Mouse (Mus musculus): ENCODE measurements around the gene Calhm6. TPM values are rescaled to one million over a fixed set of nuclear protein-coding genes. Genes with fewer than 3 reads are reported as not detected.

Gene Calhm6
- polyA plus RNA-seq, 1 experiment from 2014 or later, result 1.7 TPM

DNA sequence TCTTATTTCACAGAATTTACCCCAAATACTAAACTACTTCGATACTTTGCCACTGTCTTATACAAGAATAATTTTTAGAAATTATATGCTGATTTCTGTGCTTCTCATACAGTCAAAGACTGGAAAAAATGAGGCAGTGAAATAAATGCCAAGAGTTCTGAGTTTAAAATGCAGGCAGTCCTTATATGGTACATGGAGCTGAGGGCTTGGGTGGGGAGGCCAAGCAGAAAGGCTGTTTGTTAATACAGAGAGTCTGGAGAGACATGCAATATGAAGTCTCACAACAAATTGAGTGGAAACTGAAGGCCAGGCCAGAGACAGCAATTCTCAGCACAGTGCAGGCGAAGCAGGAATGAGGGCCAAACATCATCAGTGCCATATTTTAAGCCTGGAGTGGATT, 39.3 kb downstream of the Calhm6 start:
- Histone ChIP-seq H3K27ac (ENCODE audit: low read depth, low read length) (no peak overlapping the region), H3K9me3 (ENCODE audit: control insufficient read depth, low read length) (no peaks in the 10 kb centered on the region), H3K9ac (ENCODE audit: low read depth, low read length) (no peak overlapping the region), H3K4me1 (ENCODE audit: control insufficient read depth, insufficient read depth, low read length) (no peaks in the 10 kb centered on the region), H3K27me3 (ENCODE audit: control insufficient read depth, insufficient read depth, low read length) (no peaks in the 10 kb centered on the region), H3K4me3 (ENCODE audit: low read length) (no peak overlapping the region), H3K4me2 (replicated peaks; ENCODE audit: low read depth, low read length) (no peak overlapping the region), H3K36me3 (ENCODE audit: control insufficient read depth, insufficient read depth, low read length) (no peaks in the 10 kb centered on the region)
- no peak for ATAC-seq (ENCODE audit: low FRiP score, low TSS enrichment)
- 79% methylated on average over 2 of the region's 2 CpGs for WGBS

DNA sequence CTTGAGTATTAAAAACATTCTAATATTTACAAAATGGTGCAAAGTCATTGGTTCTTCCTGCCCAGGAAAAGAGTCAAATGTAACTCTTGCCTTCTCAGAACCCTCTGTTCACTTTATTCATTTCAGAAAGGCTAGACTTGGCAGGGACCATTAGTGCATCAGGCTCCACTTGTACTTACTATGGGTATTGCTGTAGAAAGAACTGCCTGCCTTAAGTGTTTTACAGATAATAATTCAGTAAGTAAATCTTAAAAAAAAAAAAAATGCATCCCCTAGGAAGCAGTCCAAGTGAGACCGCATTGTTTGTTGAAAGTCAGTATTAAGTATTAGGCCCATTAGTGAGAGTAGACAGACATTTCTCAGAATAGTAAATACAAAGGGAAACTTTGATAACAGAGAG, 41.3 kb downstream of the Calhm6 start:
- no peak overlapping the region for H3K4me3 ChIP-seq (ENCODE audit: low read length)
- H3K27ac ChIP-seq (ENCODE audit: low read depth, low read length), result no peak overlapping the region
- no peak for ATAC-seq (ENCODE audit: low FRiP score, low TSS enrichment)
- no peaks in the 10 kb centered on the region for H3K9me3 ChIP-seq (ENCODE audit: control insufficient read depth, low read length)
- no peak overlapping the region for H3K9ac ChIP-seq (ENCODE audit: low read depth, low read length)
- H3K4me1 ChIP-seq (ENCODE audit: control insufficient read depth, insufficient read depth, low read length), result no peaks in the 10 kb centered on the region
- H3K4me2 ChIP-seq (replicated peaks; ENCODE audit: low read depth, low read length), result no peak overlapping the region
- no peaks in the 10 kb centered on the region for H3K36me3 ChIP-seq (ENCODE audit: control insufficient read depth, insufficient read depth, low read length)
- H3K27me3 ChIP-seq (ENCODE audit: control insufficient read depth, insufficient read depth, low read length), result no peaks in the 10 kb centered on the region
- WGBS, result 91% methylated on average over 1 of the region's 1 CpGs

Other genes with a start within 250 kb of the Calhm6 start
- 0.06 TPM in 1 of 2 replicates, not detected in the other for gene Rsph4a, start 222.9 kb downstream of the Calhm6 start, polyA plus RNA-seq (2014; fragmentation: Nextera tagmentation; extraction: Ambion mirVana)
- gene Zup1, start 176.7 kb downstream of the Calhm6 start, polyA plus RNA-seq (2014; fragmentation: Nextera tagmentation; extraction: Ambion mirVana), result 23.2 and 24.8 TPM in 2 replicates
- gene Rwdd1, start 108.4 kb downstream of the Calhm6 start, polyA plus RNA-seq (2014; fragmentation: Nextera tagmentation; extraction: Ambion mirVana), result 145 and 185 TPM in 2 replicates
- not detected in 2 replicates for gene Trappc3l, start 90.4 kb downstream of the Calhm6 start, polyA plus RNA-seq (2014; fragmentation: Nextera tagmentation; extraction: Ambion mirVana)
- gene Calhm4, start 83.7 kb downstream of the Calhm6 start, polyA plus RNA-seq (2014; fragmentation: Nextera tagmentation; extraction: Ambion mirVana), result not detected in 2 replicates
- gene Calhm5, start 31.5 kb downstream of the Calhm6 start, polyA plus RNA-seq (2014; fragmentation: Nextera tagmentation; extraction: Ambion mirVana), result 0.19 and 0.30 TPM in 2 replicates
- gene Dse, start 79.7 kb upstream of the Calhm6 start, polyA plus RNA-seq (2014; fragmentation: Nextera tagmentation; extraction: Ambion mirVana), result 12.8 and 24.1 TPM in 2 replicates
- gene Tspyl1, start 154.2 kb upstream of the Calhm6 start, polyA plus RNA-seq (2014; fragmentation: Nextera tagmentation; extraction: Ambion mirVana), result 31.3 and 42.8 TPM in 2 replicates
- gene Tspyl4, start 169.5 kb upstream of the Calhm6 start, polyA plus RNA-seq (2014; fragmentation: Nextera tagmentation; extraction: Ambion mirVana), result 4.7 and 7.3 TPM in 2 replicates